Mouse (Mus musculus): Measurements from ENCODE around the gene Tor3a.
A peak's percentile ranks its signal among the peaks of the same experiment; 100 is the strongest.

Gene Tor3a

DNA sequence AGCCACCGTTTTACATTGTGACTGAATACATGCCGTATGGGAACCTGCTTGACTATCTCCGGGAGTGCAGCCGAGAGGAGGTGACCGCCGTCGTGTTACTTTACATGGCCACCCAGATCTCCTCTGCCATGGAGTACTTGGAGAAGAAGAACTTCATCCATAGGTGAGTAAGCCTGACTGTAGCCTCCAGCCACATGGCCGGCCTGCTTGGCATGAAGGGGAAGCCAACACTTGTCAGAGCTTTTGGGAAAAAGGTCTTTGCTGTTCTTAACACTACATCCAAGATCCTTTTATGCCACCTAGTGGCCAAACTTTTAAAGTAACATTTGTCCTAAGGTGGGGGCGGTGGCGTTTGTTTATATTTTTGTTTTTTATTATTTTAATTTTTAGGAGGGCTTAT lies 41.1 kb downstream of the Tor3a start:
- peak; percentile 76 for DNase-seq (ENCODE audit: low read depth)

DNA sequence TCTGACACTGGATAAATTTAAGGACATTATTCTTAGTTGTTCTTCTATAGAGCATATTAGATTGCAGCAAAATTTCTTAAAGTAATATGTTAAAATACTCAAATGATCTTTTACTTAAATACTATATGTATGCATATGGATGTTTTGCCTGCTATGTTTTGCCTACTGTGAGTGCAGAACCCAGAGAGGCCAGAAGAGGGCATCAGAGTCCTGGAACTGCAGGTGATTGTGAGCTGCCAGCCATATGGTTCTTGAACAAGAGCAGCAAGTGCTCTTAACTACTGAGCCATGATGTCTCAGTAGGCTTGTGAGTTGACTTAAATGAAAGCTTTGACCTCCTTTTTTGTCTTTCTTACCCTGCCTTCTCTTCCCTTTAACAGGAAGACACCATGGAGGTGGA lies 43.2 kb downstream of the Tor3a start:
- peak; percentile 53 for DNase-seq (ENCODE audit: low read depth)

DNA sequence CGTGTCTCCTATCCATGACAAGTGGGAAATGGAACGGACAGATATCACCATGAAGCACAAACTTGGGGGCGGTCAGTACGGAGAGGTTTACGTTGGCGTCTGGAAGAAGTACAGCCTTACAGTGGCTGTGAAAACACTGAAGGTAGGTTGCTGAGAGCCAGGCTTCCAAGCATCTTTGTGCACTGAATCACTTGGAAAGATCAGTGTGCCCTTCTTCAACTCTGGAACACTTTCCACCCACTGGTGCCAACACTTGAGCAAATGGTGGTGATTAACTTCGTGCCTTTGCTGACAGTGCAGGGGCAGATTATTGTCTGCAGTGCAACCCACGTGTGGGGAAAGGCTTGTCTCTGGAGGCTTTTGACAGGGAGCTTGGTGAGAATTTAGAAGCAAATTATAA lies 44.2 kb downstream of the Tor3a start:
- DNase-seq (ENCODE audit: low read depth), result no peak

GRCm38 (mm10) chr1:156626729-156627128 lies 47.4 kb downstream of the Tor3a start:
- peak; percentile 50 for DNase-seq (ENCODE audit: low read depth)

- DNase-seq (ENCODE audit: low read depth), result no peak
These were observed 49.9 kb downstream of the Tor3a start for GRCm38 (mm10) chr1:156624231-156624630.

- no peak for DNase-seq (ENCODE audit: low read depth)
These were observed 53.2 kb downstream of the Tor3a start for GRCm38 (mm10) chr1:156620951-156621350.

- no peak for DNase-seq (ENCODE audit: low read depth)
These were observed 53.8 kb downstream of the Tor3a start for GRCm38 (mm10) chr1:156620292-156620909.

- no peak for DNase-seq (ENCODE audit: low read depth)
These were observed 56.3 kb downstream of the Tor3a start for GRCm38 (mm10) chr1:156617811-156618210.

- peak; percentile 78 for DNase-seq (ENCODE audit: low read depth)
These were observed 57.1 kb downstream of the Tor3a start for GRCm38 (mm10) chr1:156616989-156617598.

- DNase-seq (ENCODE audit: low read depth), result peak; percentile 97
These were observed 58.6 kb downstream of the Tor3a start for GRCm38 (mm10) chr1:156615381-156616133.

- DNase-seq (ENCODE audit: low read depth), result peak; percentile 75
These were observed 59.4 kb downstream of the Tor3a start for GRCm38 (mm10) chr1:156614710-156615109.

DNA sequence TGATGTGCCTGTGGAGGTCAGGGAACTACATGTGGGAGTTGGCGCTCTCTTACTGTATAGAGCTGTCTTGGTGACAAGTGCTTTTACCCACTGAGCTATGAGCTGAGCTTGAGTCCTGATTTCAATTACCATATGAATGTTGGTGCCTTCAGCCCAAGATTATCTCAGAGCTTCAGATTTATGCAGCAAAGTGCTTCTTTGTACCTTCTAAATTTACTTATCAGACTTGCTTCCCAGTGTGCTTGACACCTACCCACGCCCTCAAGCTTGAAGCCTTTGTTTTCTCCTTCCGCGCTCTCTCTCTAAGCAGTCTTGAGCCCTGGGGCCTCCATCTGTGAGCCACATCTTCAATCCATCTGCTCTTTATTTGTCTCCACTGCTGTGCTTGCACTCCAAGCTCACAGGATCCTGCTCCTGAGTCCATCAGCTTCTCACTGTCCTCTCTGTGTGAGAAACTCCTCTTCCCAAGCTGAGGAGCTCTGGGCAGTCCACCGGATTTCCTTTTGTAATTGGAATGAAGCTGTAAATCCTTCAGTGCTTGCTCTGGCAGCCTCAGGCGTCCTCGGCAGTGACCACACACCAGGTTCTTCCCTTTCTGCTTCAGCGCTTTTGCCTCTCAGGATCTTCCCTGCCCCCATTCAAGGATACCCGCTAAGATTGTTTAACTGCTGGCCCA lies 60.2 kb downstream of the Tor3a start:
- peak; percentile 57 for DNase-seq (ENCODE audit: low read depth)

GRCm38 (mm10) chr1:156610257-156610656 lies 63.9 kb downstream of the Tor3a start:
- DNase-seq (ENCODE audit: low read depth), result no peak

DNA sequence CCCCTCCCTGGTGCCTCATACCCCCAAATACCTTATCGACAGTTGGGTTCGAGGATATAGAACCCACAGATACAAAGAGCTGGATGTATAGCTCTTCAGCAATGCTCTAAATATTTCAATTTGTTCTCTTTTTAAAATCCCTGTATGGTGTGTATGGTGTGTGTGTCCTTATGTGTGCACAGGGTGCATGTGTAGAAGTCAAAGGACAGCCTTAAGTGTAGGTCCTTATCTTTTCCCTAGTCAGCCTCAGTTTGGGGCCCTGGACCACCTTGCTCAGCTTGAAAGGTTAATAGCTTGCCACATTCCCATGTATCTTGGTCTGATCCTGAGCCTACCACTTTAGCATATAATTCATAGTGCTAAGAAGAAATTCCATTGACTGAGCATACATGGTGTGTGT lies 65.7 kb downstream of the Tor3a start:
- DNase-seq (ENCODE audit: low read depth), result no peak

DNA sequence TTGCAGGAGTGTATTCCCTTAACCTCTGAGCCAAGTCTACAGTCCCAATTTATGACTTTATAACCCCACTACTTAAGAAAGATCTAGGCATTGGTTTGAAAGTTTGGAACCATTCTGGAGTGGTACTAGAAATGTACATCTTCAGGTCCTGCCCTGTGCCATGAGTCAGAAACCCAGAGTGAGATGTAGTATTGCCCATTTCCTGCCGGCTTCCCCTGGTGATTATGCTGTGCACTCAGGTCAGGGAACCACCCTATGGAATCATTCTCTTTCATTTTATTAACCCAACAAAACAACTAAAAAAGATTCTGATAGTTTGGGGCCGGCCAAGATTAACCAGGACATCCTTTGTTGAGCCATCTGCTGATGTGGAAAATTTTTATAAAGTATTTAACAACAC lies 68.2 kb downstream of the Tor3a start:
- DNase-seq (ENCODE audit: low read depth), result peak; percentile 55

GRCm38 (mm10) chr1:156605094-156605866 lies 68.9 kb downstream of the Tor3a start:
- DNase-seq (ENCODE audit: low read depth), result no peak

Data from 416B (cell line).